Mouse (Mus musculus): ENCODE results near the gene Lyl1.

The Lyl1 gene

GRCm38 (mm10) chr8:84742171-84743053 lies 41.2 kb downstream of the Lyl1 start:
- DNase-seq, result no peak

GRCm38 (mm10) chr8:84743054-84743415 lies 41.8 kb downstream of the Lyl1 start:
- DNase-seq, result no peak

GRCm38 (mm10) chr8:84743517-84744420 lies 42.5 kb downstream of the Lyl1 start:
- no peak for DNase-seq

GRCm38 (mm10) chr8:84745032-84745925 lies 44.0 kb downstream of the Lyl1 start:
- DNase-seq, result no peak

GRCm38 (mm10) chr8:84749519-84749918 lies 48.3 kb downstream of the Lyl1 start:
- no peak for DNase-seq

GRCm38 (mm10) chr8:84752734-84753582 lies 51.7 kb downstream of the Lyl1 start:
- DNase-seq, result no peak

Measured in cerebellum, adult 9-11 months (tissue).